18 mouse cellular contexts compared by ENCODE assay signal in genomic region chr7:119872204-119872603, GRCm38 (mm10).
"Had no signal": no experiment of that assay in that cellular context is flagged by ENCODE, and none has a peak within 500 bp of the region (broad histone marks: within the 10 kb centered on the region; RNA-seq: fewer than 3 reads in every experiment).

No protein-coding gene starts in this region.

- H3K27me3 ChIP-seq: midbrain, embryonic 12.5 days; midbrain, embryonic 15.5 days; neural tube, embryonic 13.5 days; neural tube, embryonic 15.5 days had no signal

- H3K27ac ChIP-seq: macrophage; midbrain, embryonic 10.5 days; midbrain, embryonic 12.5 days; midbrain, embryonic 15.5 days; neural tube, embryonic 13.5 days; neural tube, embryonic 15.5 days had no signal

- DNase-seq: lung, adult 18-20 months; lung, embryonic 14.5 days; lung, postnatal 10 days; lung, postnatal 36 days; retina, postnatal 1 day; right cerebral cortex, adult 18-20 months; right cerebral cortex, postnatal 25 days; right cerebral cortex, postnatal 4 days; spleen, adult 18-20 months; thymus, adult 18-20 months; thymus, postnatal 14 days; thymus, postnatal 36 days had no signal

- H3K4me1 ChIP-seq: neural tube, embryonic 13.5 days; neural tube, embryonic 15.5 days had no signal

- H3K9me3 ChIP-seq: midbrain, embryonic 10.5 days; midbrain, embryonic 12.5 days; midbrain, embryonic 15.5 days; neural tube, embryonic 13.5 days; neural tube, embryonic 15.5 days had no signal

- H3K36me3 ChIP-seq: midbrain, embryonic 12.5 days; midbrain, embryonic 15.5 days had no signal

- H3K4me3 ChIP-seq: midbrain, embryonic 10.5 days; midbrain, embryonic 12.5 days; midbrain, embryonic 15.5 days; neural tube, embryonic 13.5 days; neural tube, embryonic 15.5 days had no signal
